Mouse (Mus musculus): ENCODE measurements around the gene Vwf.

Vwf gene

DNA sequence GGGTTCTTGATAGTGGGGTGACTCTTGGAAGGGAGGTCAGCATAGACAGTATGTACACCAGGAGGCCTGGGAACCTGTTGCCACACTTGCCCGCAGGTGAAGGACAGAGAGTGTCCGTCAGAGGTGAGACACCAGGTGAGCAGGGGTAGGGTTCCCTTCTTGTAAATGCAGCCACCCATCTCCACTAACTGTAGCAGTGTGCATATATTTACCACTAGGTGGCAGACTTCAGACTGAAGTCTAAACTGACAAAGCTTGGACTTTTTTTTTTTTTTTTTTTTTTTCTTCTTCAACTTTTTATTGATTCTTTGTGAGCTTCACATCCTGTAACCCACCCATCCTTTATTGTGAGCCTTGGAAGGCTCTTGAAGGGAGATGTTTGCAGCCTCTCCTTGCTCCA is 75.9 kb downstream of the Vwf start:
- no peak for DNase-seq (ENCODE audit: extremely low spot score)

DNA sequence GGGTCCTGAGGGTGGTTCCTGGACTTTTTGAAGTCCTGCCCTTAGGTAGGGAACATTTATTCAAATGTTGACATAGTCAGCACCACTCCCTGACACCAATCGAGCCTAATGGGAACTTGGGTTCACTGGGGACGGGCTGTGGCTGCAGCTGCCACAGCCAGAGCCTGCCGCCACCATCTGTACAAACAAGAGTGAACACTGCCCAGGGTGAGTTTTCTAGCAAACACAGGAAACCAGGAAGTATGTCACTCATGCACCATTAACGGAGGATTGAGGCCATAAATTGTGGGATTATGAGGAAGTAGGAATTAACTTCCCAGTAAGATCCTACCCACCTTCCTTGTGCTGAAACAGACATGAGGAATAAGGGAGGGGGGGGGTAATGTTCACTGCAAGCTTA is 93.9 kb downstream of the Vwf start:
- no peak for DNase-seq (ENCODE audit: extremely low spot score)

DNA sequence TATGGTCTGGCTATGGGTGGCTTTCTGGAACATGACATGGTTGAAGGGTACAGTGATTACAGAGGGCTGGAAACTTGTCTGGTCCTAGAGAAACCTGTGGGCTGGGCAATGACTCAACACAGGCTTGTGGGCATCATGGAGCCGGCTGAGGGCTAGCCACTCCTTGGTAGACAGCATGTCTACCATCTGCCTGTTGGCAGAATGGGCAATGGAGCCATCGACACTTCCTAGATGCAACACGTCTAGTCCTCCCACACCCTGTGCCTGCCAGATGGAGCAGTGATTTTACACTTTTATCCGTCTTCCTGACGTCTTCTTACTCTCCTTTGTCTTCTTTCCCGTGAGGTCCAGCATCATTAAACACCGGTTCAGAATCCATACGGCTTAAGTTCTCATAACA is 94.6 kb downstream of the Vwf start:
- DNase-seq (ENCODE audit: extremely low spot score): no peak

DNA sequence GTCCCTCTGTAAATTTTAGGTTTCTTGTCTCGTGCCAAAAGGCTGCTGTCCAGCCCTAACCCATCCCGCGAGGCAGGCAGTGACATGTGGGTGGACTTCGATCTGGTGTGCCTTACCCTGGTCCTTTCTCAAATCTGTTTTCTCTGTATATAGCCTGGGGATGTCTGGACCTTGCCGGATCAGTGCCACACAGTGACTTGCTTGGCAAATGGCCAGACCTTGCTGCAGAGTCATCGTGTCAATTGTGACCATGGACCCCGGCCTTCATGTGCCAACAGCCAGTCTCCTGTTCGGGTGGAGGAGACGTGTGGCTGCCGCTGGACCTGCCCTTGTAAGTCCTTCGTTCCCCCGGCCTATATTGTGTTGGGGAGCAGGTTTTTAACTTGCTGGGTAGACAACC is 102.4 kb downstream of the Vwf start:
- no peak for DNase-seq (ENCODE audit: extremely low spot score)

DNA sequence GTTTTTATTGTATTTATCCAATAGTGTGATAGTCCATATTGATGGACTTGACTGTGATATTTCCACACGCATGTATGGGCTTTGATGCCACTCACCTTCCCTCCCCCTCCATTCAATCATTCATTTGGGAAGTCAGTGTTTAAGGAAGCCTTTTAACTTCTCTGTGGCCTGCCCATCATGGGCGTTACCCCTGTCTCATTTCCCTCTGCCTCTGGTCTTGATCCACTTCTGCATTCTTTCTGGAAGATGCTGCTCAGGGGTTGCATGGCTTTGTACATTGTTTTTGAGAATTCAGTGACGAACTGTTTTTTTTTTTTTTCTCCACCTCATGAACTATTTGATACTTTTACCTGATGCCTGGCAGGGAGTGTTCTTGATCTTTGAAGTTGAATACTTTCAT is 104.8 kb downstream of the Vwf start:
- no peak for DNase-seq (ENCODE audit: extremely low spot score)

DNA sequence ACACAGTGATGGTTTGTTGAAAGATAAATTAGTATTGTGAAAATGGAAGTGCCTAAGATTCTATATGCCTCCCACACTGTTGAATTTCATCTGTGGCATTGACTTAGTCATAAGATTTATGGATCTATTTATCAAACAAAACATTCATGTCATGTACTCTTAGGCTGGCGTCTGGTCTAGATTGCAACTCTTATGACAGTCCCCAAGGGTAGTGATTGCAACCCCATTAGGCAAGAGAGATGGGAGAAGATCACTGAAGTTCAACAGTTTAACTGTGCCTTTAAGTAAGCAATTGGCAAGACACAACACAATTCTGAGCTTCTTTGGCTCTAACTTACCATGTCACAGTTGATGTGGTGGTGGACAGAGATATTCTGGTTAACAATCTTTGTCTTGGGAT is 106.8 kb downstream of the Vwf start:
- no peak for DNase-seq (ENCODE audit: extremely low spot score)

DNA sequence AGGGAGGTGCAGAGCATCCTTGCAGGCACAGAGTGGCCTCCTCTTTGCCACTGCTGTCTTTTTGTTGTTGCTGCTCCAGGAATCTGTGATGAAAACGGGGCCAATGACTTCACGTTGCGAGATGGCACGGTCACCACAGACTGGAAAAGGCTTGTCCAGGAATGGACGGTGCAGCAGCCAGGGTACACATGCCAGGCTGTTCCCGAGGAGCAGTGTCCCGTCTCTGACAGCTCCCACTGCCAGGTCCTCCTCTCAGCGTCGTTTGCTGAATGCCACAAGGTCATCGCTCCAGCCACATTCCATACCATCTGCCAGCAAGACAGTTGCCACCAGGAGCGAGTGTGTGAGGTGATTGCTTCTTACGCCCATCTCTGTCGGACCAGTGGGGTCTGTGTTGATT is 110.3 kb downstream of the Vwf start:
- no peak for DNase-seq (ENCODE audit: extremely low spot score)

DNA sequence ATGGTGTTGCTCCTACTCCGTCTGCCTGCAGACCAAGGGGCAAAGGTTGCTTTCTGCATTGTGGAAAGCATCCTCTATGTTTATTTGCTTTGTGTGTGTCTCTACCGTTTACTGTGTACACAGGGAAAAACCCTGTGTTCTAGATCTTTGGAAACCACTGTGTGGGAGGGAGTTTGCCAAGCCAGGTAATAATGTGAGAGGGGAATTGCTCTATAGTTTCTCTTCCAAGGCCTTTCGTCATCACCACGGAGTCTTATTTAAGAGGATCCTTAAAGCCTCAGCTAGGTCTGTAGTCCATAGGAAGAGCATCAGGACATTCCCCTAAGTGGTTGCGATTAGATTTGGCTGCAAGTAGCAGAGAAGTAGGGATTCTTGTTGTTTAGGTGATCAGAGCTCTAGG is 111.4 kb downstream of the Vwf start:
- DNase-seq (ENCODE audit: extremely low spot score): no peak

DNA sequence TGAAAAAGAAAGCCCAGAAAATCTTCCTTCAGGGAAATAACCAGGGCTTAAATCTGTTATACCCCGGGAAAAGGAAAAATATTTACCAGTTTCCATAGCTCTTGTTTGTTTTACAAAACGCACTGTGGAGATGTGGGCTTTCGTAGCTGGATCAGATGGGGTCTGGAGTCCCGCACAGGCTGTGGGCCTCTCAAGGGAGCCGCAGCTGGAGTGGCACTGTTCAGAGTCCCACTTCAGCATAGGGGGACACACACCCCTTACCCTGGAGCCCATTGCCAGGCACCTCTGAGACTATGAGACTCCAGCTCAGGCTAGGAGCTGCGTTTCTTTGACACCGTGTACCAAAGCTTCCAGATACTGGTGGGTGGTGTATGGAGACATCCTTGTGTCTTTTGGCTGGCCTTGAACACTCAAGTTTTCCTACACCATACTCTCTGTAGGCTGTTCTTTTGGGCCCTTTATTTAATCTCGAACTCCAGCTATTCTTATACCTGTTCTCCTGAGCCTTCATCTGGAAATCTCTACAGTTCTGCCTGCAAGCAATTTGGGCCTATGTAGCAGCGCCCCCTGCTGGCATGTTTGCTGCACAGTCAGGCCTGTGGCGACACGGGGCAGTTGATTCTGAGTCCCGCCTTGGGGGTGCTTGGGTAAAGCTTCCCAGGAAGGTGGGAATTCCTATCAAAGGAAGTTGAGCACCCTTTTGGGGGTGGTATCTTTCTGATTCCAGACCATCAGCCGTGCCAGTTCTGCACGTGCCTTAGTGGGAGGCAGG is 114.7 kb downstream of the Vwf start:
- DNase-seq (ENCODE audit: extremely low spot score): peak; percentile 73

DNA sequence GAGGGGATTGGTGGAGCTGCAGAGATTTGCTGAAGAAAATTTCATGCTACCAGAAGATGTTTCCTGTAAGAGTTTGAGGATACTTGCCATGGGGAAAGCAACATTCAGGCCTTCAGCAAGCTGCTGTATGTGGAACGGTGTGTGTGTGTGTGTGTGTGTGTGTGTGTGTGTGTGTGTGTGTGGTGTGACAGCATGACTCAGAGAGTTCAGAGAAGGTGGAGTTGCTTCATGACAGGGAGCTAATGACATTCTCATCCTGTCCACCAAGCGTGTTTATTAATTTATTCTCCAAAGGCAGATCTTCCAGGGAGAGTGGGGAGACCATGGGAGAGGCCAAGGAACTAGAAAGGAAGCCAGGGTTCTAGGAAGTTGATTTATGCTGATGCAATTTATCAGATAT is 117.3 kb downstream of the Vwf start:
- no peak for DNase-seq (ENCODE audit: extremely low spot score)

DNA sequence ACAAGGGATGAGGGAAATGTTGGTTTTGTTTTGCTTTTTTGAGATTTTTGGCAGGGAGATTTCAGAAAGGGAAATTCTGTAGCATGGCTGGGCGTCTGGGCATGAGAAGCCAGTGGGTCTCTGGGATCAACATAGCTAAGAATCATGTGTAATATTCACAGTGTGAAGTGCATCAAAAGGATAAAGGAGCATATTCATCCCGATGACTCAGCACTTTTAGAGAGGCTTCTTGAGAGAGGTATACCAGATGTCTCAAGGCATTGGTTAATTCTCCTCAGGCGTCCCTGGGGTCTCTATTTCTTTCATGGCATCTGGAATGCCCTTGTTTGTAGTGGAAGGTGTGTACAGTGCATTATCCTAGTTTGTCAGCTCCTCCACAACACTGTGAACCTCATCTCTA is 125.3 kb downstream of the Vwf start:
- DNase-seq (ENCODE audit: extremely low spot score): no peak

DNA sequence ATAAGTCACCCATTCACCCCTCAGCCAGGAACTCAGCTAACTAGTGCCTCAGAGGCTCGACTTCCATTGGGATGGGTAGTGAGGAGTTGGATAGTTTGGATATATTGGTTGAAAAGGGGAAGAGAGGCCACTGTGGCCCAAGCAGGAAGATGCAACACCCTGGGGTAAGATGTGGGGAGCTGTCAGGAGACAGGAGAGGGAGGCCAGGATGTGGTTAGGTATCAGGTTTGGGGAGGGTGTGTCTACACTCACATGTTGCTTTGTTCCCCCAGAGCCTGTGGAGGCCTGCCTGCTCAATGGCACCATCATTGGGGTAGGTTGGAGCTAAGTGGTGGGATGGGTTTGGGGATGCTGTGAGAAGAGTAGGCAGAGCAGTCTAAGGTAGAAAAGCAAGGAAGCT is 131.9 kb downstream of the Vwf start:
- DNase-seq (ENCODE audit: extremely low spot score): no peak

DNA sequence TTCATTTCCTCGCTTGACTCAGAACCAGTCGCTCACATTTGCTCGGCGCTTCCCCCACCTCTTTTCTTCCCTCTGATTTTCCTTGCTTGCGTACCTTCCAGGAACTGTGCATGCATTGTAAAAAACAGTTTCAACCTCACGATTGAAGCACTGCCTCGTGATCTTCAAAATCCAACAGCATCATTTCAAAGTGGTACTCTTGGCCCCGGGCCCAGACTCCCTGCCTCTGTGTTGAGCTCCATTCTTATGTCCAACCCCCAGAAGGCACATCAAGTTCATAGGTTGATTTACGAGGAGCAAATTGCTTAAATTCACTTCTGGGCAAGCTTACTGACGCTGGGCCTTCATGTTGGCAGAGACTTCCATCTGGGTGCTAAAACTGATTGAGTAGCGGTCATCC is 134.0 kb downstream of the Vwf start:
- no peak for DNase-seq (ENCODE audit: extremely low spot score)

DNA sequence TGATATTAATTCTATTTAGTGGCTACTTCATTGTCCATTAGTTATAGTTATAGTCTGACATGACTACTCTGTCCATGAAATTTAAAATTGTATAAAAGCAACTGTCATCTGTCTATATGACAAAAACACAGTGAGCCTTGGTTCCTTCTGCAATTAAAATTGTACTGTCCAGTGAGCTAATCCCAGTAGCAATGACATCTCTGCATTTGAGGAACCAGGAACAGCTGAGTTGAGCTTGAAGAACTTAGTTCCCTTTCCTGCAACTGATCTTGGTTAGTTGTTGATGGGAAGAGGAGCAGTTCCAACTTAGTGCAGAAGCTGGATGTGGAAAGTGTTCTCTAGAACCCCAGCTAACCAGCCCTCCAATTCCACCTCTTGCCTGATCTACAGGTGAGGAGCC is 138.8 kb downstream of the Vwf start:
- DNase-seq (ENCODE audit: extremely low spot score): no peak

DNA sequence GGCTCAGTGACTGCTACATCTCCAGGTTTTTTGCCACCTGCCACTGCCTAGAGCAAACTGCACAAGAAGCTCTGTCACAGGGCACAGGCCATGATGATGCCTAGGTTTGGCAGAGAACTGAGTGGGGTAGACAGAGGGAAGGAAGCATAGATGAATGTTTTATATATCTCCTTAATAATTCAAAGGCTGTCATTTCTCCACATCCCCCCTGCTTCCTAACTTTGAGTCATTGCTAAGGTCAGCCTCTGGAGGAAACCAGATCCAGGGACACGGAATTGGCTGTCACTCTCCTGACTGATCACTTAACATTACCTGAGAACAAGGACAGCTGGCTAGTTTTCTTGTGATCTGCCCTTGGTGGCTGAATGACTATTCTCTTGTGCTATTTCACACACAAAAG is 141.4 kb downstream of the Vwf start:
- no peak for DNase-seq (ENCODE audit: extremely low spot score)

DNA sequence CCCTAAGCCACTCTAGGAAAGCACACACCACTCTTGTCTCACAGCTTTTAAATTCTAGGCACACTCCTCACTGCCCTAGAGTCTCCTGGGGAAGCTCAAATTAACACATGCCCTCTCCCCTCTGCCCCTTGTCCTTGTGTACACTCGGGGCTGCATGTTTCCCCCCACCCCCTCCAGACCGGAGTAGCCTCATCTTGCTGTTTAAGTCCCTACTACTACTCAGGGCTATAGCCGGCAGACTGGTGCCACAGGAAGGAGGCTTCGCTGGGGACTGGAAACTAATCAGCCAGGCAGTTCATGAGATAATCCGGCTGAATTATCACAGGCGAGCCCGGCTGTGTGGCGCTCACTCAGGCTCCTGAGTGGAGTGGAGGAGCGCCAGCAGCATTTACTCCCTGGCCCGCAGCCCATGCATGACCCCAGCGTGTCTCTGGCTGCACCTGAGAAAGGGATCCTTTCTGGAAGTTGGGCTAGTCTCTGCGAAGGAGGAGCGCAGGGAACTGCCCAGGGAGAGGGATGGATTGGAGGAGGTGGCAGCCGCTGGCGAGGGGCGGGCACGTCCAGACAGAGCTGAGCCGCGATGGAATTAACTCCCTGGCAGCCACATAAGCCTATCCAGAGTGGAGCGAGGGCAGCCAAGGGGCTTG is 143.6 kb downstream of the Vwf start, which contains the start of gene Ano2:
TSS of gene Ano2 (plus strand) at position 363 of the 647 bp plus-strand sequence.
- DNase-seq (ENCODE audit: extremely low spot score): peak; percentile 25

DNA sequence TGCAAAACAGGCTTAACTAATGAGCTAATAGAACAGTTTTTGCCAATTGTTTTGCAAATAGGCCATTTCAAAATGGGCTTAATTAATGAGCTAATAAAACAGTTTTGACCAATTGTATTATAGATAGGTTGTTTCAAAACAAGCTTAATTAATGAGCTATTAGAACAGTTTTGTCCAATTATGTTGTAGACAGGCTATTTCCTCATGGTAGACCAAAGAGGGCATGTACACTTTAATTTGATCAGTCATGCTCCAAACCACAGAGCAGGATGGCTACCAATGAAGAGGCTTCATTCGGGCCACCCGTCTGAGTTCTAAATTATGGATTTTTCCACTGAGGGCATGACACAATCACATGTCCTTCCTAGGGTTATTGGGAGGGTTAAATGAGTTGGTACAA is 154.6 kb downstream of the Vwf start:
- DNase-seq (ENCODE audit: extremely low spot score): no peak

DNA sequence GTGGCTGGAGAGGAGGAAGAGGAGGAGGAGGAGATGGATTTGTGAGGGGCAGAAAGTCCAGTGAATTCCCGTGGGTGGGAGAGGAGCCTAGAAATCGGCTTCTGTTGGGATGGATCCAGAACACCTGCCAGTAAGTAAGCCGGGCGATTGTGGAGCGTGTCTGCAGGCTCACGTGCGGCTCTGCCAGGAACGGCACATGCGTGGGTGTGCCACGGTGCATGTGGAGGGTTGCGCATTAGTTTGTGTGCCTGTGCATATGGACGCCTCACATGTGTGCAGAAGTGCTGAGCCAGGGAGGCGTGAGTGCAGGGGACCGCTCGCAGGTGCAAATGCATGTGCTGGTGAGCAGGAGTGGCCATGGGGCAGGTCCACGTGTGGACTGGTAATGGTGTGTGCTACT is 164.7 kb downstream of the Vwf start:
- DNase-seq (ENCODE audit: extremely low spot score): no peak

DNA sequence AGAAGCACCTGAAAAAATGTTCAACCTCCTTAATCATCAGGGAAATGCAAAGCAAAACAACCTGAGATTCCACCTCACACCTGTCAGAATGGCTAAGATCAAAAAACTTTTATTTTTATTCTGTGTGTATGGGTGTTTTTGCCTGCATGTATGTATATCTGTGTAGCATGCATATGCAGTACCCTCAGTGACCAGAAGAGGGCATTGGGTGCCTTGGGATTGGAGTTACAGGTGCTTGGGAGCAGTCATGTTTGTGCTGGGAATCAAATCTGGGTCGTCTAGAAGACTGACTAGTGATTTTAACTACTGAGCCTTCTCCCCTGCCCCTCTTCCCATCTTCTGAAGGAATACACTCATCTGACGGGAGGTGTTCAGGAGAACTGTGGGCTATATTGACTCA is 179.8 kb downstream of the Vwf start:
- DNase-seq (ENCODE audit: extremely low spot score): no peak

DNA sequence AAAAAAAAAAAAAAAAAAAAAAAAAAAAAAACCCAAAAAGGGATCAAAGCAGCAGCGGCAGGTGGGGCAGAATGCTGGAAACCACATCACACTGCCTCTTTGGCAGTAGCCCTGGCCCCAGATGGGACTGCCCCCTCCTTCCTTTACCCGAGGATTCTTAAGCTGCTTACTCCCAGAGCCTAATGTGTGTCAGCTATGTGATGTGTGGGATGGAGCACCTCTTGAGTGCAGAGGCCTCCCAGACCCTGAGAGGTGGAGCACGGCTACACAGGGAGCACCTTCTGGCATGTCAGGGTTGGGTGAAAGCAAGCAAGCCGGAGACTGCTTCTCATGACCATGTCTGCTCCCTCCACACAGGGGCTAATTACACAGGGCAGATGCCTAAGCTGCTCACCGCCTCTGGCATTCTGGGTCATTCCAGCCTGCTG is 180.9 kb downstream of the Vwf start:
- DNase-seq (ENCODE audit: extremely low spot score): no peak

DNA sequence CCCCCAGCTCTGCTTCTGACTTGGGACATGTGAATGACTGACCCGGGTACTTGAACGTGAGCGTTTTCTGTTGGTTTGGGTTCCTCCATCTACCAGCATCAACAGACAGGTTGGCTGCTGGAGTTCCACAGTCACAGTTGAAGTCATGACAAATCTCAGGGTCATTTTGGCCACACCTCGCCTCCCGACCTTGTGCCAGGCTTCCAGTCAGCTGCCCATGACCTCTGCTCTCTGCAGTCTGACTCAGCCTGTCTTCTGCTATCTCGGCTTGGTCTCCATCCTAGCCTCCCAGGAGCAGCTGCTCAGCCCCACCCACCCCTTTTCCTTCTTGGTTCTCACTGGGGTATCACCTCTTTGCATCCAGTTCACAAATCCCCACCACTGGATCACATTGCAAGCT is 182.9 kb downstream of the Vwf start:
- no peak for DNase-seq (ENCODE audit: extremely low spot score)

DNA sequence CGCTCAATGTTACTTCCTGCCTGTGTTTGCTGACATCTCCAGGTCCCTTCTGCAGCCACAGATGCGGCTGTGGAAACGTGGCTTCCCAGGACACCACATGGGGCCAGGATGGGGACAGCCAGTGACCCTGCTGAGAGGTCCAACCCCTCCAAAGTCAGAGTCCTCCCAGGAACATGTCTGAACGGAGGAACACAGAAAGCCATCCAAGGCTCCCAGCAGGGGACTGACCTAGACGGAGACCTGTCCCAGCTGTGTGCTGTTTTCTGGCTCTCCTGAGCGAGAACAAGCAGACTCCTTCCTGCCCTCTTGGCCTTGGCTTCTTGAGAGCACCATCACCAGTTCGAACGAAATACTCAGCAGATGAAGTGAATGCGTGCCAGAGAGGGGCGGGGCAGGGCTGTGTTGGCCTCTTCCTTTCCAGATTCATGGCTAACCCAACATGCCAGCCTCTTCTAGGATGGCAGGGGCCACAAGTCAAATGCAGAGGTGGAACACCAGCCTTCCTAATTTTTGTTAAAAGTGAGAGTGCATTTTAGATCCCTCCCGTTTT is 183.5 kb downstream of the Vwf start:
- no peak for DNase-seq (ENCODE audit: extremely low spot score)

Measured in embryo, embryonic 9.5 days (tissue).